Mouse (Mus musculus) forebrain, embryonic 14.5 days (tissue): ENCODE data around the gene Ddx43. TPM values are rescaled to one million over a fixed set of nuclear protein-coding genes. Genes with fewer than 3 reads are reported as not detected.
A peak's percentile ranks its signal among the peaks of the same experiment; 100 is the strongest.

Experiments
- ATAC-seq: fragments of 200-750 bp; cut with Nextera tagmentation; 2 replicates; pipeline ENCODE4 v1.8.0; 2017; ENCODE audit warnings: mild to moderate bottlenecking, moderate library complexity
- DNase-seq: peaks from one replicate; pipeline ENCODE4 v3.0.0-alpha.2; 2015; ENCODE audit warnings: low spot score
- H3K27ac ChIP-seq: fragments of 300-500 bp; sonication (generic); 2 replicates; pipeline ENCODE4 v1.5.1; 2014; ENCODE audit warnings: low read depth, mild to moderate bottlenecking, control low read depth, low read length, moderate library complexity
- H3K27me3 ChIP-seq: fragments of 300-500 bp; sonication (generic); replicated peaks from 2 replicates; pipeline ENCODE4 v1.6.1; 2014; ENCODE audit warnings: low read length, control low read depth, mixed read lengths; ENCODE audit not compliant: control insufficient read depth, insufficient read depth
- H3K36me3 ChIP-seq: fragments of 300-500 bp; sonication (generic); 2 replicates; pipeline ENCODE4 v1.6.1; 2014; ENCODE audit warnings: low read length, control low read depth; ENCODE audit not compliant: control insufficient read depth, insufficient read depth
- H3K4me1 ChIP-seq: fragments of 300-500 bp; sonication (generic); 2 replicates; pipeline ENCODE4 v1.6.1; 2014; ENCODE audit warnings: antibody characterized with exemption, low read length, control low read depth; ENCODE audit not compliant: control insufficient read depth, insufficient read depth
- H3K4me2 ChIP-seq: fragments of 300-500 bp; sonication (generic); 2 replicates; pipeline ENCODE4 v1.6.1; 2014; ENCODE audit warnings: mild to moderate bottlenecking, control low read depth, low read length
- H3K4me3 ChIP-seq: fragments of 300-500 bp; sonication (generic); 2 replicates; pipeline ENCODE4 v1.5.1; 2014; ENCODE audit warnings: low read depth, low read length, control low read depth
- H3K9ac ChIP-seq: fragments of 300-500 bp; sonication (generic); 2 replicates; pipeline ENCODE4 v1.6.1; 2014; ENCODE audit warnings: mild to moderate bottlenecking, low read length, control low read depth, moderate library complexity
- H3K9me3 ChIP-seq: fragments of 300-500 bp; sonication (generic); replicated peaks from 2 replicates; pipeline ENCODE4 v1.6.1; 2016; ENCODE audit warnings: low read length, control low read depth, mixed read lengths; ENCODE audit not compliant: control insufficient read depth
- WGBS: fragments of 180-500 bp; shearing (Covaris S2); extraction: QIAGEN DNeasy Blood & Tissue Kit; methylation state at CpG from one replicate; pipeline ENCODE4 v1.1.7; 2014; 5-methylcytosine and 5-hydroxymethylcytosine counted together
- polyA plus RNA-seq: library from polyadenylated mRNA; unstranded; fragments of >200 nt; fragmentation: Nextera tagmentation; extraction: Ambion mirVana; gene quantifications from 2 replicates; pipeline ENCODE4 v1.2.1, GENCODE M21; 2014

Gene Ddx43
- polyA plus RNA-seq, 1 experiment from 2014 or later: 0.08 TPM

- ATAC-seq (no peak), DNase-seq (no peak)
- H3K4me3 ChIP-seq: no peak overlapping the region
- H3K36me3 ChIP-seq: no peaks in the 10 kb centered on the region
- H3K4me1 ChIP-seq: no peaks in the 10 kb centered on the region
- 92% methylated on average over 7 of the region's 7 CpGs for WGBS
- H3K4me2 ChIP-seq: no peak overlapping the region
- no peaks in the 10 kb centered on the region for H3K27me3 ChIP-seq
- no peak overlapping the region for H3K9ac ChIP-seq
- no peak overlapping the region for H3K27ac ChIP-seq
- H3K9me3 ChIP-seq: no peaks in the 10 kb centered on the region
Observed at GRCm38 (mm10) chr9:78369786-78370185, 25.8 kb upstream of the Ddx43 start.

GRCm38 (mm10) chr9:78371441-78371840 lies 24.1 kb upstream of the Ddx43 start:
- Histone ChIP-seq H3K9ac (no peak overlapping the region), H3K4me1 (no peaks in the 10 kb centered on the region), H3K36me3 (no peaks in the 10 kb centered on the region), H3K27ac (no peak overlapping the region), H3K9me3 (no peaks in the 10 kb centered on the region), H3K4me2 (no peak overlapping the region), H3K27me3 (no peaks in the 10 kb centered on the region), H3K4me3 (no peak overlapping the region)
- ATAC-seq (no peak), DNase-seq (no peak)
- WGBS: 93% methylated on average over 3 of the region's 3 CpGs

- Histone ChIP-seq H3K27ac (no peak overlapping the region), H3K4me1 (no peaks in the 10 kb centered on the region; the same call in none of the 2 replicates), H3K9me3 (no peaks in the 10 kb centered on the region), H3K9ac (no peak overlapping the region), H3K27me3 (no peaks in the 10 kb centered on the region), H3K4me3 (no peak overlapping the region), H3K36me3 (no peaks in the 10 kb centered on the region), H3K4me2 (no peak overlapping the region)
- DNase-seq (no peak), ATAC-seq (no peak)
- 82% methylated on average over 10 of the region's 10 CpGs for WGBS
Observed at GRCm38 (mm10) chr9:78372827-78373504, 22.6 kb upstream of the Ddx43 start.

GRCm38 (mm10) chr9:78374397-78374796 lies 21.2 kb upstream of the Ddx43 start:
- 66% methylated on average over 5 of the region's 5 CpGs for WGBS
- DNase-seq (no peak), ATAC-seq (no peak)
- H3K27me3 ChIP-seq: no peaks in the 10 kb centered on the region
- no peak overlapping the region for H3K4me2 ChIP-seq
- no peak overlapping the region for H3K4me3 ChIP-seq
- H3K9ac ChIP-seq: no peak overlapping the region
- H3K36me3 ChIP-seq: no peaks in the 10 kb centered on the region
- no peaks in the 10 kb centered on the region for H3K9me3 ChIP-seq
- no peak overlapping the region for H3K27ac ChIP-seq
- H3K4me1 ChIP-seq: no peaks in the 10 kb centered on the region; the same call in none of the 2 replicates

- 79% methylated on average over 1 of the region's 1 CpGs for WGBS
- Histone ChIP-seq H3K9me3 (no peaks in the 10 kb centered on the region), H3K27me3 (no peaks in the 10 kb centered on the region), H3K4me3 (no peak overlapping the region), H3K4me2 (no peak overlapping the region), H3K4me1 (no peaks in the 10 kb centered on the region; the same call in none of the 2 replicates), H3K9ac (no peak overlapping the region), H3K27ac (no peak overlapping the region), H3K36me3 (no peaks in the 10 kb centered on the region)
- ATAC-seq: no peak
- DNase-seq: no peak
Observed at GRCm38 (mm10) chr9:78374885-78375389, 20.6 kb upstream of the Ddx43 start.

- H3K9ac ChIP-seq: no peak overlapping the region
- 85% methylated on average over 4 of the region's 4 CpGs for WGBS
- ATAC-seq (no peak), DNase-seq (no peak)
- H3K4me1 ChIP-seq: no peaks in the 10 kb centered on the region; the same call in none of the 2 replicates
- H3K27ac ChIP-seq: no peak overlapping the region
- H3K4me3 ChIP-seq: no peak overlapping the region
- H3K36me3 ChIP-seq: no peaks in the 10 kb centered on the region
- no peaks in the 10 kb centered on the region for H3K27me3 ChIP-seq
- H3K9me3 ChIP-seq: no peaks in the 10 kb centered on the region
- no peak overlapping the region for H3K4me2 ChIP-seq
Observed at GRCm38 (mm10) chr9:78375486-78375885, 20.1 kb upstream of the Ddx43 start.

- H3K4me1 ChIP-seq: no peaks in the 10 kb centered on the region; the same call in none of the 2 replicates
- peak; percentile 17 for DNase-seq
- 22% methylated on average over 8 of the region's 8 CpGs for WGBS
- no peaks in the 10 kb centered on the region for H3K9me3 ChIP-seq
- H3K9ac ChIP-seq: peak overlapping the region; percentile 58
- no peak for ATAC-seq
- H3K4me3 ChIP-seq: peak overlapping the region; percentile 27
- no peaks in the 10 kb centered on the region for H3K27me3 ChIP-seq
- no peaks in the 10 kb centered on the region for H3K36me3 ChIP-seq
- H3K4me2 ChIP-seq: peak overlapping the region; percentile 66
- H3K27ac ChIP-seq: no peak overlapping the region
Observed at GRCm38 (mm10) chr9:78377546-78377945, 18.0 kb upstream of the Ddx43 start.

- DNase-seq (peak; percentile 86), ATAC-seq (peak; percentile 95)
Observed at GRCm38 (mm10) chr9:78378113-78378785, 17.3 kb upstream of the Ddx43 start, which contains the start of gene Ooep. TSS of gene Ooep (minus strand) at chr9:78378725.

GRCm38 (mm10) chr9:78385893-78386292 lies 9.7 kb upstream of the Ddx43 start:
- Histone ChIP-seq H3K4me2 (no peak overlapping the region), H3K27me3 (no peaks in the 10 kb centered on the region), H3K4me1 (no peaks in the 10 kb centered on the region), H3K9ac (no peak overlapping the region), H3K27ac (no peak overlapping the region), H3K9me3 (no peaks in the 10 kb centered on the region), H3K4me3 (no peak overlapping the region), H3K36me3 (no peaks in the 10 kb centered on the region)
- DNase-seq (peak; percentile 37), ATAC-seq (no peak)
- 45% methylated on average over 3 of the region's 3 CpGs for WGBS

More at GRCm38 (mm10) chr9:78378113-78378785, 17.3 kb upstream of the Ddx43 start, which contains the start of gene Ooep:
- Histone ChIP-seq H3K9me3 (no peaks in the 10 kb centered on the region), H3K27ac (no peak within 1 kb of the TSS), H3K9ac (peak within 1 kb of the TSS; percentile 58), H3K4me3 (peak within 1 kb of the TSS; percentile 27), H3K36me3 (no peaks in the 10 kb centered on the region), H3K4me2 (peak within 1 kb of the TSS; percentile 66), H3K27me3 (no peaks in the 10 kb centered on the region), H3K4me1 (no peaks in the 10 kb centered on the region; the same call in none of the 2 replicates)
- 1% methylated on average over 21 of the region's 23 CpGs for WGBS
